Mouse (Mus musculus): Measurements from ENCODE around the gene Dock4. TPM values are rescaled to one million over a fixed set of nuclear protein-coding genes. Genes with fewer than 3 reads are reported as not detected.

Gene Dock4
- total and polyA plus RNA-seq, 3 experiments = 0.26 to 0.67 (median 0.38) TPM

DNA sequence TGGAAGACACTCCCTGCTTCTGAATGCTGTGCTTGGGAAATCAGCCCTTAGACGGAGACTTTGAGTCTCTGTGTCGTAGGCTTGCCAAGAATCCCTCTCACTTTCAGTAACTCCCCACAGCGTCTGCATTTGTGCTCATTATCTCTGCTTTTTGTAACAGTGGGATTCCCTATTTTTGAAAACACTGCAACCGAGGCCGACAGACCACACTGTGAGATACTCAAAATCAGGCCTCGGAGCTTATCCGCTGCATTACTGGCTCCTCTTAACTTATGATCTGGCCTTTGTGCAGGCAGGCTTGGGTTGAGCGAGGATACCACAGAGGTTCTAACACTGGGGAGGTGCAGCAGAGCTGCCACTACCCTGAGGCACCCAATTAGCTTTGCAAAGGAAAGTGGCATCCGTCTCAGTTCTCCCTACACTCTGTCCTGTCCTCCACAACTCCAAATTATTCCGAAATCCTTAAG is 346.5 kb downstream of the Dock4 start:
- in situ Hi-C loops (cut with MboI; ENCODE audit: low pct_ligation_motif_present, low pct_unique_long_range_greater_than_20kb, low sequenced_read_pairs) = no loop called here
- no peak for DNase-seq (ENCODE audit: extremely low read depth)
- no peak overlapping the region for H3K4me3 ChIP-seq (replicated peaks in 1 of 3; ENCODE audit: low read depth in 2 of 3, low read length in 2 of 3, poor library complexity in 1 of 3)
- H3K4me1 ChIP-seq (ENCODE audit: control insufficient read depth in 1 of 2, insufficient read depth in 2 of 2) = peaks cover 0 to 30% of the 10 kb centered on the region in 2 experiments; a peak in 3 of 4 replicates
- TF ChIP-seq USF1 (IDR thresholded peaks at IDR 0.05; ENCODE audit: low read depth, low read length) = no peak
- H3K4me2 ChIP-seq (ENCODE audit: insufficient read depth, low read depth, poor library complexity, severe bottlenecking) = no peak overlapping the region
- dilution Hi-C loops (cut with MboI; ENCODE audit: extremely low pct_ligation_motif_present, extremely low pct_unique_long_range_greater_than_20kb, low sequenced_read_pairs) = no loop called here
- H3K9ac ChIP-seq (ENCODE audit: insufficient read depth, low read depth) = no peak overlapping the region
- H3K27me3 ChIP-seq (replicated peaks) = no peaks in the 10 kb centered on the region
- H3K79me2 ChIP-seq (replicated peaks; ENCODE audit: control insufficient read depth, extremely low read depth, insufficient read depth, poor library complexity, severe bottlenecking) = no peaks in the 10 kb centered on the region
- no peak overlapping the region for H3K27ac ChIP-seq (ENCODE audit: insufficient read depth, low read depth)
- H3K9me3 ChIP-seq (replicated peaks; ENCODE audit: low read length) = no peaks in the 10 kb centered on the region
- H3K36me3 ChIP-seq (replicated peaks in 1 of 2; ENCODE audit: control insufficient read depth in 1 of 2, insufficient read depth in 1 of 2, low read length in 1 of 2) = no peaks in the 10 kb centered on the region

DNA sequence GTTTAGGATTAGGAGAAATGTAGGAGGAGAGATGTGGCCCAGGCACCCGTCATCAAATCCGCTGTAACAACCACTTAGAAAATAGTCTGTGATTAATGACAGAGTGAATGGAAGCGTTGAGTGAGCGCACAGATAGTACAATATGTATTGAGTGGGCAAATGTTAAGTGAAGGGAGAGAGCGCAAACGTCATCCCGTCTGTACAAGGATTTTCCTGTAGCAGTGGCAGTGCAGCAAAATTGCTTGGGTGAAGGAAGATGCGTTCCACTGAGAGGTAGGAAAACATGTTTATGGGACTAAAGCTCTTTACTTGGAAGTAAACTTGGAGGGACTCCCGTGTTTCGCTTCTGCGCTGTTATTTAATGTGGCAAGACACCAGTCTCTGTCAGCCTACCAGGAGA is 348.3 kb downstream of the Dock4 start:
- dilution Hi-C loops (cut with MboI; ENCODE audit: extremely low pct_ligation_motif_present, extremely low pct_unique_long_range_greater_than_20kb, low sequenced_read_pairs) = no loop called here
- no peaks in the 10 kb centered on the region for H3K36me3 ChIP-seq (replicated peaks in 1 of 2; ENCODE audit: control insufficient read depth in 1 of 2, insufficient read depth in 1 of 2, low read length in 1 of 2)
- H3K4me1 ChIP-seq (ENCODE audit: control insufficient read depth in 1 of 2, insufficient read depth in 2 of 2) = peaks cover 0 to 25% of the 10 kb centered on the region in 2 experiments; a peak in 3 of 4 replicates
- no peak overlapping the region for H3K9ac ChIP-seq (ENCODE audit: insufficient read depth, low read depth)
- no peak for DNase-seq (ENCODE audit: extremely low read depth)
- no peaks in the 10 kb centered on the region for H3K79me2 ChIP-seq (replicated peaks; ENCODE audit: control insufficient read depth, extremely low read depth, insufficient read depth, poor library complexity, severe bottlenecking)
- H3K9me3 ChIP-seq (replicated peaks; ENCODE audit: low read length) = no peaks in the 10 kb centered on the region
- in situ Hi-C loops (cut with MboI; ENCODE audit: low pct_ligation_motif_present, low pct_unique_long_range_greater_than_20kb, low sequenced_read_pairs) = no loop called here
- TF ChIP-seq MAFK (IDR thresholded peaks at IDR 0.05; ENCODE audit: insufficient replicate concordance, low read length) (no peak), USF2 (conservative IDR thresholded peaks at IDR 0.05; ENCODE audit: low read depth, low read length) (no peak), RAD21 (IDR thresholded peaks at IDR 0.05; ENCODE audit: low read depth, low read length) (no peak), JUND (conservative IDR thresholded peaks at IDR 0.05; ENCODE audit: low read depth, low read length) (no peak), MXI1 (IDR thresholded peaks at IDR 0.05; ENCODE audit: low read depth, low read length) (no peak), SIN3A (IDR thresholded peaks at IDR 0.05; ENCODE audit: low read length) (no peak), CHD2 (IDR thresholded peaks at IDR 0.05; ENCODE audit: low read length) (no peak), MAX (IDR thresholded peaks at IDR 0.05; ENCODE audit: low read length) (no peak), JUN (IDR thresholded peaks at IDR 0.05; ENCODE audit: insufficient read depth, low read depth, low read length) (no peak), MAZ (IDR thresholded peaks at IDR 0.05; ENCODE audit: low read depth, low read length) (no peak), TBP (conservative IDR thresholded peaks at IDR 0.05; ENCODE audit: low read depth, low read length) (no peak), HCFC1 (IDR thresholded peaks at IDR 0.05; ENCODE audit: low read depth, low read length) (no peak)
- H3K4me2 ChIP-seq (ENCODE audit: insufficient read depth, low read depth, poor library complexity, severe bottlenecking) = no peak overlapping the region
- no peaks in the 10 kb centered on the region for H3K27me3 ChIP-seq (replicated peaks)
- no peak overlapping the region for H3K27ac ChIP-seq (ENCODE audit: insufficient read depth, low read depth)
- no peak overlapping the region for H3K4me3 ChIP-seq (replicated peaks in 1 of 3; ENCODE audit: low read depth in 2 of 3, low read length in 2 of 3, poor library complexity in 1 of 3)

DNA sequence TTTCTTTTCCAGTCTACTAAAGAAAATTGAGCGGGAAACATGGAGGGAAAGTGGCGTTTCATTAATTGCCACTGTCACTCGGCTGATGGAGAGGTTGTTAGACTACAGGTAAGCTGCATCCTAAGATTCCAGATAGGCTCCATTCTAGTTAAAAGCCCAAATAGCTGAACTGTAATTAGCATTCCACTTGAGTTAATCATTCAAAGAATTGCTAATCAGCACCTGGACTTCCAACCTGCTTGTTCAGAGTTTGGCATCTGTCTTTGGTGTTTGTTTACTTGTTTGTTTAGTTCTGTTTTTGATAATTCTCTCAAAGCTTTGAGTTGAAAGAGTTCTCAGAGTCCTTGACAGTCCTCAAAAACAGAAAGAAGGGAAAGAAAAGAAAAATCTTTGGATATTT is 349.0 kb downstream of the Dock4 start:
- Histone ChIP-seq H3K27ac (ENCODE audit: insufficient read depth, low read depth) (no peak overlapping the region), H3K4me2 (ENCODE audit: insufficient read depth, low read depth, poor library complexity, severe bottlenecking) (no peak overlapping the region), H3K9ac (ENCODE audit: insufficient read depth, low read depth) (no peak overlapping the region), H3K4me3 (replicated peaks in 1 of 3; ENCODE audit: low read depth in 2 of 3, low read length in 2 of 3, poor library complexity in 1 of 3) (no peak overlapping the region), H3K36me3 (replicated peaks in 1 of 2; ENCODE audit: control insufficient read depth in 1 of 2, insufficient read depth in 1 of 2, low read length in 1 of 2) (no peaks in the 10 kb centered on the region), H3K4me1 (ENCODE audit: control insufficient read depth in 1 of 2, insufficient read depth in 2 of 2) (peaks cover 0 to 18% of the 10 kb centered on the region in 2 experiments; a peak in 3 of 4 replicates), H3K9me3 (replicated peaks; ENCODE audit: low read length) (no peaks in the 10 kb centered on the region), H3K79me2 (replicated peaks; ENCODE audit: control insufficient read depth, extremely low read depth, insufficient read depth, poor library complexity, severe bottlenecking) (no peaks in the 10 kb centered on the region), H3K27me3 (replicated peaks) (no peaks in the 10 kb centered on the region)
- in situ Hi-C loops (cut with MboI; ENCODE audit: low pct_ligation_motif_present, low pct_unique_long_range_greater_than_20kb, low sequenced_read_pairs) = no loop called here
- DNase-seq (ENCODE audit: extremely low read depth) = no peak
- dilution Hi-C loops (cut with MboI; ENCODE audit: extremely low pct_ligation_motif_present, extremely low pct_unique_long_range_greater_than_20kb, low sequenced_read_pairs) = no loop called here
- no peak for TF ChIP-seq UBTF (IDR thresholded peaks at IDR 0.05; ENCODE audit: low read depth, low read length)
- no peak for TF ChIP-seq JUN (IDR thresholded peaks at IDR 0.05; ENCODE audit: insufficient read depth, low read depth, low read length)
- TF ChIP-seq PAX5 (IDR thresholded peaks at IDR 0.05; ENCODE audit: low read length) = no peak
- no peak for TF ChIP-seq GABPA (IDR thresholded peaks at IDR 0.05; ENCODE audit: insufficient replicate concordance, low read depth, low read length)
- TF ChIP-seq MYC (IDR thresholded peaks at IDR 0.05; ENCODE audit: low read depth, low read length) = no peak
- TF ChIP-seq ZMIZ1 (IDR thresholded peaks at IDR 0.05; ENCODE audit: low read depth, low read length) = no peak
- no peak for TF ChIP-seq CTCF (conservative IDR thresholded peaks at IDR 0.05 in 1 of 2, IDR thresholded peaks at IDR 0.05 in 1 of 2; ENCODE audit: low read depth in 2 of 2, low read length in 2 of 2)
- no peak for TF ChIP-seq MXI1 (IDR thresholded peaks at IDR 0.05; ENCODE audit: low read depth, low read length)
- no peak for TF ChIP-seq IRF4 (IDR thresholded peaks at IDR 0.05; ENCODE audit: low read depth, low read length)
- TF ChIP-seq EP300 (IDR thresholded peaks at IDR 0.05; ENCODE audit: low read length) = no peak
- TF ChIP-seq ZC3H11A (IDR thresholded peaks at IDR 0.05; ENCODE audit: low read depth, low read length) = no peak
- TF ChIP-seq USF2 (conservative IDR thresholded peaks at IDR 0.05; ENCODE audit: low read depth, low read length) = no peak

Measured in CH12.LX (cell line).